Mouse (Mus musculus) A20 (cell line): ENCODE measurements at regions not wholly inside any gene's neighbourhood (a gene's known extent, or its start where the extent isn't known, plus 50 kb on each side); places are given as distances from the start of the nearest gene placed in this dataset.

ENCODE experiments used
- DNase-seq: peaks from one replicate; pipeline ENCODE4 v3.0.0-alpha.2; 2011; ENCODE audit warnings: low read depth, low spot score

GRCm38 (mm10) chrX:81616397-81616796, 158.5 kb upstream of the 4930595M18Rik start:
- peak; percentile 9 for DNase-seq
